Mouse (Mus musculus): ENCODE data around the gene Sytl3.
"Not testable (repeated sequence)": the region's sequence is repeated elsewhere in the genome, so short reads cannot be mapped to it uniquely, and the experiment has no call there.

DNA sequence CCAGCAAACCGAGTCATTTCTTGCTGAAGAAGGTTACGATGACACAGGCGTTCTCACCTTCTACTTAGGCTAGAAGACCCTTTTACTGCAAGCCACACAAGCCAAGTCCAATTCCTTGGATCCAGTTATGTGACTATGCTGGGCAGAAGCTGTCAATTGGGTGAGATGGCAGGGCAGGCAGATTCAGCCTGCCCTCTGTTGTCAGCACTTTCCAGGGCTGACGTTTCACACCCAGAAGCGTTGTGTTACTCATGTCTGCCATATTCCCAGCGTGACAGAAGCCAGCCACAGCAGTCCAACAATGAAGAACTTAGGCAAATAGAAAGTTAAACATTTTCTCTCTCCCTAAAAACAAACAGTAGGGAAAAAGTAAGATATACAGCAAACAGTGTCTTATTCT is 38.9 kb upstream of the Sytl3 start:
- not testable (repeated sequence) for TF ChIP-seq POLR2A (IDR thresholded peaks at IDR 0.05; ENCODE audit: borderline replicate concordance, extremely low read depth, insufficient read depth, insufficient read length, poor library complexity, severe bottlenecking); CTCF (IDR thresholded peaks at IDR 0.05; ENCODE audit: borderline replicate concordance, extremely low read depth, insufficient read depth, insufficient read length)

All from brain, embryonic 14.5 days (tissue).